Mouse (Mus musculus) MEL (cell line): ENCODE data around the gene Rrp36. TPM values are rescaled to one million over a fixed set of nuclear protein-coding genes. Genes with fewer than 3 reads are reported as not detected.
A peak's percentile ranks its signal among the peaks of the same experiment; 100 is the strongest.

ENCODE experiments used
- DNase-seq: peaks from one replicate; pipeline ENCODE4 v3.0.0; 2011; ENCODE audit warnings: low read depth, low spot score
- H3K27ac ChIP-seq: 2 replicates; pipeline ENCODE4 v1.5.1; 2012; ENCODE audit warnings: low read depth, mild to moderate bottlenecking, control low read depth, low read length, moderate library complexity; ENCODE audit not compliant: control insufficient read depth
- H3K27me3 ChIP-seq, 2 experiments: fragments of 150-350 bp in 1 of 2; sonication (generic) in 1 of 2; 2 replicates each; pipeline ENCODE4 v1.6.1; 2012; ENCODE audit warnings: low read length in 2 of 2, mild to moderate bottlenecking in 2 of 2, improper control_type of control experiment in 1 of 2, moderate library complexity in 1 of 2; ENCODE audit not compliant: insufficient read depth in 2 of 2, control insufficient read depth in 1 of 2
- H3K36me3 ChIP-seq, 2 experiments: 2 replicates each; pipeline ENCODE4 v1.6.1; 2012 to 2014; ENCODE audit warnings: low read length in 2 of 2, improper control_type of control experiment in 1 of 2, inconsistent platforms in 1 of 2, mild to moderate bottlenecking in 1 of 2; ENCODE audit not compliant: insufficient read depth in 2 of 2, control insufficient read depth in 1 of 2
- H3K4me1 ChIP-seq, 2 experiments: fragments of 150-350 bp in 1 of 2; sonication (generic) in 1 of 2; 2 replicates each; pipeline ENCODE4 v1.6.1; 2012; ENCODE audit warnings: low read length in 2 of 2, improper control_type of control experiment in 1 of 2, mild to moderate bottlenecking in 1 of 2; ENCODE audit not compliant: insufficient read depth in 2 of 2, control insufficient read depth in 1 of 2
- H3K4me3 ChIP-seq, 2 experiments: fragments of 150-350 bp in 1 of 2; sonication (generic) in 1 of 2; 2 replicates each; pipeline ENCODE4 v1.5.1; 2012; ENCODE audit warnings: low read depth in 2 of 2, low read length in 2 of 2, mild to moderate bottlenecking in 2 of 2, moderate library complexity in 2 of 2, control low read depth in 1 of 2, improper control_type of control experiment in 1 of 2; ENCODE audit not compliant: control insufficient read depth in 1 of 2, insufficient read depth in 1 of 2
- H3K79me2 ChIP-seq: 2 replicates; pipeline ENCODE4 v1.6.1; 2012; ENCODE audit warnings: mild to moderate bottlenecking, low read length, moderate library complexity; ENCODE audit not compliant: control insufficient read depth, poor library complexity, insufficient read depth
- H3K9ac ChIP-seq: 2 replicates; pipeline ENCODE4 v1.6.1; 2012; ENCODE audit warnings: low read depth, mild to moderate bottlenecking, control low read depth, low read length, moderate library complexity; ENCODE audit not compliant: control insufficient read depth, poor library complexity, severe bottlenecking
- H3K9me3 ChIP-seq: fragments of 150-350 bp; sonication (generic); replicated peaks from 2 replicates; pipeline ENCODE4 v1.6.1; 2012; ENCODE audit warnings: mild to moderate bottlenecking, low read length, improper control_type of control experiment, moderate library complexity; ENCODE audit not compliant: insufficient read depth
- BHLHE40 ChIP-seq: IDR thresholded peaks from 2 replicates; pipeline ENCODE4 v1.6.1; 2012; ENCODE audit warnings: low read depth, mild to moderate bottlenecking, inconsistent platforms, low read length, improper control_type of control experiment, borderline replicate concordance
- CHD2 ChIP-seq: IDR thresholded peaks from 2 replicates; pipeline ENCODE4 v1.6.1; 2011; ENCODE audit warnings: low read length, improper control_type of control experiment
- ELF1 ChIP-seq: IDR thresholded peaks from 2 replicates; pipeline ENCODE4 v1.6.1; 2014; ENCODE audit warnings: low read depth, mild to moderate bottlenecking, inconsistent platforms, low read length, improper control_type of control experiment, moderate library complexity
- GABPA ChIP-seq: IDR thresholded peaks from 2 replicates; pipeline ENCODE4 v1.6.1; 2012; ENCODE audit warnings: low read depth, mild to moderate bottlenecking, inconsistent platforms, low read length, improper control_type of control experiment, moderate library complexity
- GATA1 ChIP-seq: IDR thresholded peaks from 2 replicates; pipeline ENCODE4 v1.6.1; 2011; ENCODE audit warnings: low read depth, low read length, improper control_type of control experiment
- HCFC1 ChIP-seq: IDR thresholded peaks from 2 replicates; pipeline ENCODE4 v1.6.1; 2012; ENCODE audit warnings: low read depth, mild to moderate bottlenecking, inconsistent platforms, low read length, improper control_type of control experiment, moderate library complexity
- KAT2A ChIP-seq: conservative IDR thresholded peaks from 2 replicates; pipeline ENCODE4 v1.6.1; 2012; ENCODE audit warnings: low read depth, low read length, improper control_type of control experiment, inconsistent platforms
- MAX ChIP-seq: IDR thresholded peaks from 2 replicates; pipeline ENCODE4 v1.6.1; 2011; ENCODE audit warnings: low read length, improper control_type of control experiment
- MAZ ChIP-seq: IDR thresholded peaks from 2 replicates; pipeline ENCODE4 v1.6.1; 2012; ENCODE audit warnings: low read depth, mild to moderate bottlenecking, inconsistent platforms, low read length, improper control_type of control experiment
- MXI1 ChIP-seq: IDR thresholded peaks from 2 replicates; pipeline ENCODE4 v1.6.1; 2011; ENCODE audit warnings: mild to moderate bottlenecking, low read depth, low read length, improper control_type of control experiment
- MYC ChIP-seq: IDR thresholded peaks from 2 replicates; pipeline ENCODE4 v1.6.1; 2011; ENCODE audit warnings: low read depth, mild to moderate bottlenecking, low read length, improper control_type of control experiment, moderate library complexity
- NELFE ChIP-seq: IDR thresholded peaks from 2 replicates; pipeline ENCODE4 v1.6.1; 2011; ENCODE audit warnings: low read depth, low read length, improper control_type of control experiment
- NRF1 ChIP-seq: IDR thresholded peaks from 2 replicates; pipeline ENCODE4 v1.6.1; 2014; ENCODE audit warnings: low read depth, mild to moderate bottlenecking, inconsistent platforms, low read length, improper control_type of control experiment, moderate library complexity; ENCODE audit not compliant: poor library complexity, insufficient read depth, severe bottlenecking
- POLR2A ChIP-seq, 2 experiments: IDR thresholded peaks; 2 replicates each; pipeline ENCODE4 v1.6.1; 2011 to 2012; ENCODE audit warnings: low read length in 2 of 2, mild to moderate bottlenecking in 2 of 2, control low read depth in 1 of 2, improper control_type of control experiment in 1 of 2, low read depth in 1 of 2, moderate library complexity in 1 of 2; ENCODE audit not compliant: control insufficient read depth in 1 of 2, insufficient read depth in 1 of 2, poor library complexity in 1 of 2
- POLR2AphosphoS2 ChIP-seq: IDR thresholded peaks from 2 replicates; pipeline ENCODE4 v1.6.1; 2011; ENCODE audit warnings: low read length, improper control_type of control experiment
- POLR2AphosphoS5 ChIP-seq: IDR thresholded peaks from 2 replicates; pipeline ENCODE4 v1.6.1; 2012; ENCODE audit warnings: low read depth, borderline replicate concordance, mild to moderate bottlenecking, inconsistent platforms, low read length, moderate library complexity, mixed read lengths
- RCOR1 ChIP-seq: IDR thresholded peaks from 2 replicates; pipeline ENCODE4 v1.6.1; 2012; ENCODE audit warnings: low read depth, mild to moderate bottlenecking, inconsistent platforms, low read length, improper control_type of control experiment
- SIN3A ChIP-seq: IDR thresholded peaks from 2 replicates; pipeline ENCODE4 v1.6.1; 2012; ENCODE audit warnings: low read length, improper control_type of control experiment, inconsistent platforms
- TBP ChIP-seq: IDR thresholded peaks from 2 replicates; pipeline ENCODE4 v1.8.0; 2011; ENCODE audit warnings: low read depth, low read length, improper control_type of control experiment
- TCF12 ChIP-seq: IDR thresholded peaks from 2 replicates; pipeline ENCODE4 v1.6.1; 2014; ENCODE audit warnings: low read depth, mild to moderate bottlenecking, inconsistent platforms, low read length, improper control_type of control experiment, moderate library complexity
- USF1 ChIP-seq: IDR thresholded peaks from 2 replicates; pipeline ENCODE4 v1.6.1; 2014; ENCODE audit warnings: low read depth, mild to moderate bottlenecking, inconsistent platforms, low read length, improper control_type of control experiment, moderate library complexity
- ZC3H11A ChIP-seq: IDR thresholded peaks from 2 replicates; pipeline ENCODE4 v1.6.1; 2012; ENCODE audit warnings: low read depth, mild to moderate bottlenecking, inconsistent platforms, low read length, improper control_type of control experiment
- ZMIZ1 ChIP-seq: IDR thresholded peaks from 2 replicates; pipeline ENCODE4 v1.6.1; 2012; ENCODE audit warnings: low read depth, mild to moderate bottlenecking, inconsistent platforms, low read length, improper control_type of control experiment, moderate library complexity
- ZNF384 ChIP-seq: IDR thresholded peaks from 2 replicates; pipeline ENCODE4 v1.6.1; 2012; ENCODE audit warnings: low read depth, mild to moderate bottlenecking, inconsistent platforms, low read length, improper control_type of control experiment
- polyA plus RNA-seq, 2 experiments: library from polyadenylated mRNA; stranded (reverse) in 1 of 2; unstranded in 1 of 2; fragments of >175 nt in 1 of 2; fragments of >200 nt in 1 of 2; gene quantifications; 2 replicates each; pipeline versions ENCODE4 v1.2.1 to v1.2.4; 2012; ENCODE audit warnings: low replicate concordance in 2 of 2, low read depth in 1 of 2; ENCODE audit not compliant: insufficient read length in 2 of 2, insufficient read depth in 1 of 2, missing spikeins in 1 of 2
- total RNA-seq: library from RNA; depleted of rRNA; stranded (reverse); fragments of 300-350 nt; gene quantifications from 2 replicates; pipeline ENCODE4 v1.2.3, GENCODE M21; 2012

Gene Rrp36
- total and polyA plus RNA-seq, 3 experiments, result 51.2 to 55.3 TPM; not detected in 1

GRCm38 (mm10) chr17:46710959-46711597 lies 36.9 kb upstream of the Rrp36 start, which contains the start of gene Pex6:
Pex6 (plus strand) TSS chr17:46711463.
- H3K9ac ChIP-seq, result peak within 1 kb of the TSS; percentile 99
- H3K27ac ChIP-seq, result peak within 1 kb of the TSS; percentile 78
- peak; percentile 86 for TF ChIP-seq SIN3A
- no peak for TF ChIP-seq CHD2
- no peak for TF ChIP-seq USF1
- TF ChIP-seq TBP, result peak; percentile 64
- 0 out of 2 replicates have a peak, but pooled peaks have one; percentile 8 for TF ChIP-seq GABPA
- peak; percentile 29; the same call in 1 of the 2 replicates for TF ChIP-seq RCOR1
- peak; percentile 61; the same call in 1 of the 2 replicates for TF ChIP-seq TCF12
- peak; percentile 56; the same call in 1 of the 2 replicates for TF ChIP-seq ZMIZ1
- peak; percentile 67; the same call in 1 of the 2 replicates for TF ChIP-seq POLR2AphosphoS2
- no peak for TF ChIP-seq POLR2AphosphoS5
- peak; percentile 91 for TF ChIP-seq HCFC1
- 0 out of 2 replicates have a peak, but pooled peaks have one; percentile 15 for TF ChIP-seq MYC
- no peak for TF ChIP-seq ZNF384
- TF ChIP-seq KAT2A, result peak; percentile 65; the same call in 1 of the 2 replicates
- TF ChIP-seq BHLHE40, result peak; percentile 2; the same call in 1 of the 2 replicates
- TF ChIP-seq POLR2A (IDR thresholded peaks at IDR 0.05; ENCODE audit: control insufficient read depth in 1 of 2, insufficient read depth in 1 of 2, low read depth in 1 of 2, low read length in 2 of 2, poor library complexity in 1 of 2), result peak in 1 of 2 experiments; percentile 87; a peak in 2 of 4 replicates
- peak; percentile 32; the same call in 1 of the 2 replicates for TF ChIP-seq MAX
- TF ChIP-seq ELF1, result peak; percentile 95
- TF ChIP-seq NRF1, result peak; percentile 42; the same call in 1 of the 2 replicates
- TF ChIP-seq NELFE, result peak; percentile 87
- TF ChIP-seq ZC3H11A, result no peak
- TF ChIP-seq MXI1, result peak; percentile 71
- no peak for TF ChIP-seq GATA1
- peak; percentile 70; the same call in 1 of the 2 replicates for TF ChIP-seq MAZ
- H3K9me3 ChIP-seq, result no peaks in the 10 kb centered on the region
- H3K4me3 ChIP-seq, result peak within 1 kb of the TSS; percentile 84 to 99
- no peaks in the 10 kb centered on the region for H3K27me3 ChIP-seq
- peaks cover 0 to 16% of the 10 kb centered on the region in 2 experiments; a peak in 2 of 4 replicates for H3K4me1 ChIP-seq
- peaks cover 4 to 6% of the 10 kb centered on the region in 2 experiments for H3K36me3 ChIP-seq
- H3K79me2 ChIP-seq, result peaks cover 21% of the 10 kb centered on the region
- peak; percentile 96 for DNase-seq
